Mouse (Mus musculus): ENCODE results near the gene Krt39.

Krt39 gene

DNA sequence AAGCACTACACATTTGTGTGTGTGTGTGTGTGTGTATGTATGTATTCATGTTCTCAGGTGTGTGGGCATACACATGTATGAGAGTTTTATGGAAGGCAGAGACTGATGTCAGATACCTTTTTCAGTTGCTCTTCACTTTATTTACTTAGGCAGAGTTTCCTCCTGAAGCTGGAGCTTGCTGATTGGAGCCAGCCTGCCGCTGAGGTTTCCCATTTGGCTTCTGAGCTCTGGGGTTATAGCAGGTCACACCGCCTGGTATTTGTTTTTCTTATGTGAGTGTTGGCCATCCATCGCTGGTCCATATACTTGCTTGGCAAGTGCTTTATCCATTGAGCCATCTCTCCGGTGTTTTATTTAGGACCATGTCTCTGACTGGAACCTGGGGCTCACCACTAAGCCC lies 51.9 kb downstream of the Krt39 start:
- no peak for DNase-seq

- no peak for DNase-seq
These were observed 52.6 kb downstream of the Krt39 start for GRCm38 (mm10) chr11:99468566-99468965.

- no peak for DNase-seq
These were observed 54.8 kb downstream of the Krt39 start for GRCm38 (mm10) chr11:99466316-99466715.

DNA sequence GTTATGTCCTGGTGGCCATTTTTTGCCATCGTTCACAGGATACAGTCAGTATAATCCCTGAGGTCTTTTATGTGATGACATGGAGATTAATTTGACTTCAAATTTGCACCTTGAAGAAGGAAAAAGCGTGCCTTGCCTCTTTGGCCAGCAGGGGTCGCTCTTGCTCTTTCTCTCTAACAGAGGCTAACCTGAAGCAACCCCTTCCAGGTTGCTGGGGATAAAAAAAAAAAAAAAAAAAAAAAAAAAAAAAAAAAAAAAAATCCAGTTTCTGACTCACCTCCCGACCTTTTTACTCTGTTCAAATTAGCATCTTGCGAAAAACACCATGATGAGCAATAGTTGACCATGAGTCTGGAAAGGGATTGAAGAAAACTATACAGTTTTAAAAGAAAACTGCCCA lies 56.3 kb downstream of the Krt39 start:
- peak; percentile 54 to 85 for DNase-seq

Measured in kidney, adult 8-10 months (tissue).